Mouse (Mus musculus): ENCODE results near the gene Pdzrn4.

DNA sequence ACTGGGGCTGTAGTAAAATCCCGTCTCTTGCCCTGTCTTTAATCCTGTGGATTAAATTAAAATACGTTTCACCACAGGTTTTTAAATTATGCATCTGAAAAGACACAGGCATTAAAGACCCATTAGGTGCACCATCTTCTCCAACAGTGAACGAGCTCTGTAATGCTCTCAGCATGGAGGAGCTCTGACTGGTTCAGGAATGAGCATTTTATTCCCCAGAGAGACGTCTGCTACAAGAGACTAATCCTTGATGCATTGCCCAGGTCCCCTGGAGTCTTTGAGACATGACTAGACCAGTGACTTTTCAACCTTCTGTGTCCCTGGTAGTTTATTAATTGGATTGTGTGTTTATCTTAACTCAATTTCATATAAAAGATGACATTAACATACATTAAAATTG is 38.6 kb downstream of the Pdzrn4 start:
- TF ChIP-seq ZNF384 (IDR thresholded peaks at IDR 0.05; ENCODE audit: low read depth, low read length) (no peak), ZC3H11A (IDR thresholded peaks at IDR 0.05; ENCODE audit: borderline replicate concordance, low read depth, low read length) (no peak)

All from ES-E14 (cell line).